Mouse (Mus musculus) lung, postnatal 0 days (tissue): ENCODE data around the gene Ece1.

ENCODE experiments used
- CTCF ChIP-seq: IDR thresholded peaks from 2 replicates; pipeline ENCODE4 v1.5.1; 2016; ENCODE audit warnings: antibody characterized with exemption, mild to moderate bottlenecking
- EP300 ChIP-seq: IDR thresholded peaks from 2 replicates; pipeline ENCODE4 v1.6.1; 2016; ENCODE audit warnings: antibody characterized with exemption, mild to moderate bottlenecking, control low read depth

DNA sequence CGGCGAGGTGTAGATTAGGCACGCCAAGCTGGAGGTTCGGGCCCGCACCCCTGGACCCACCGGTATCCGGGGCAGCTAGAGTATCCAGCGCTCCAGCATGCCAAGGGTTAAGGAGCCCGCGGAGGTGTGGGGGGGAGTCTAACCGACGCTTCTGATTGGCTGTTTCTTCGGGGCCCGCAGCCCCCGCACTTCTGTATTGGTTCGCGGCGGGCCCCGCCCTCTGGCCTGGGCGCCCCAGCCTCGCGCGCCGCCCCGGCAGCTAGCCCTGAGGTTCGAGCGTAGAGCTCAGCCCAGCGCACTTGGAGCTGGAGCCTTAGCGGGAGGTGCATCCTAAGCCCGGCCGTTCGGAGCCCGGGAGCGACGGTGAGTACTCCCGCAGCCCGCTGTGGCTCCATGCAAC lies at the start of gene Ece1:
- TF ChIP-seq CTCF: no peak
- no peak for TF ChIP-seq EP300
